20 mouse cellular contexts compared by ENCODE assay signal in the genomic region with DNA sequence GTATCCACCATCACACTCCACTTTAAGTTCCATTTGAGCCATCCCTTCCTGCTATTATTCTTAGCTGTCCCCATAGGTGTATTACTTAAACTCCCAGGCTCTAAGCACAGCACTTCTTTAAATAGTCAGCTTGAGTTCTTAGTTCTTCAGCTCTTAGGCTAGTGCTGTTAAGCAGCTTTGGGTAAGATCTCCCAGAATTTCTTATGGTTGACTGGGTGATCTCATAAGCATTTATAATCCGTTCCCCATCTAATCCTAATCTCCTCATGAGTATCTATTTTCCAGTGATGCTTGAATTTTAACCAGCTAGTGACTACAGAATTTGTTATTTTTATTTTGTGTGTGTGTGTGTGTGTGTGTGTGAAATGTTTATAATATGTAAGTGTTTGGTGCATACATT.
"Had no signal": no experiment of that assay in that cellular context is flagged by ENCODE, and none has a peak within 500 bp of the region (broad histone marks: within the 10 kb centered on the region; RNA-seq: fewer than 3 reads in every experiment).

No protein-coding gene starts in this region.

- H3K27ac ChIP-seq: liver, embryonic 13.5 days; liver, embryonic 15.5 days; lung, embryonic 15.5 days; macrophage; midbrain, embryonic 13.5 days; midbrain, embryonic 15.5 days; neural tube, embryonic 12.5 days had no signal

- H3K27me3 ChIP-seq: liver, embryonic 13.5 days; liver, embryonic 15.5 days; lung, embryonic 15.5 days; megakaryocyte, embryonic 14.5 days; midbrain, embryonic 13.5 days; midbrain, embryonic 15.5 days; neural tube, embryonic 12.5 days had no signal

- H3K4me2 ChIP-seq: liver, embryonic 13.5 days; liver, embryonic 15.5 days; lung, embryonic 15.5 days; midbrain, embryonic 11.5 days; midbrain, embryonic 13.5 days; midbrain, embryonic 15.5 days; neural tube, embryonic 12.5 days had no signal

- H3K4me3 ChIP-seq: liver, embryonic 13.5 days; liver, embryonic 15.5 days; lung, embryonic 15.5 days; megakaryocyte, embryonic 14.5 days; midbrain, embryonic 13.5 days; midbrain, embryonic 15.5 days; neural tube, embryonic 12.5 days had no signal

- H3K9ac ChIP-seq: liver, embryonic 13.5 days; liver, embryonic 15.5 days; liver, postnatal 0 days; lung, embryonic 15.5 days; midbrain, embryonic 13.5 days; midbrain, embryonic 15.5 days; neural tube, embryonic 12.5 days had no signal

- H3K9me3 ChIP-seq: liver, embryonic 13.5 days; liver, embryonic 15.5 days; lung, embryonic 15.5 days; megakaryocyte, embryonic 14.5 days; midbrain, embryonic 13.5 days; midbrain, embryonic 15.5 days; neural tube, embryonic 12.5 days had no signal

- DNase-seq: liver, embryonic 13.5 days; liver, postnatal 0 days; lung, adult 2 months; lung, postnatal 14 days; lung, postnatal 36 days; right cerebral cortex, postnatal 25 days; right cerebral cortex, postnatal 4 days; spleen, adult 18-20 months; thymus, adult 18-20 months; thymus, postnatal 14 days; thymus, postnatal 36 days had no signal

- ATAC-seq: liver, postnatal 0 days; lung, postnatal 0 days; midbrain, embryonic 13.5 days; midbrain, embryonic 15.5 days had no signal

- H3K36me3 ChIP-seq: lung, embryonic 15.5 days; midbrain, embryonic 15.5 days had no signal
